Mouse (Mus musculus) inflammation-experienced regulatory T-cells, adult 6 months (primary cell): Measurements from ENCODE around the gene Olfr331. TPM values are rescaled to one million over a fixed set of nuclear protein-coding genes. Genes with fewer than 3 reads are reported as not detected.
"Not testable (repeated sequence)": the region's sequence is repeated elsewhere in the genome, so short reads cannot be mapped to it uniquely, and the experiment has no call there.

Experiments used
- ATAC-seq: one replicate; pipeline ENCODE4 v1.8.0; 2017
- polyA plus RNA-seq, 3 experiments: library from polyadenylated mRNA; unstranded; fragments of 100-300 nt; shearing (Covaris generic); gene quantifications; one replicate each; pipeline ENCODE4 v1.2.1; 2017

The Olfr331 gene
- not detected for polyA plus RNA-seq

- not testable (repeated sequence) for ATAC-seq
Measured at GRCm38 (mm10) chr11:58502472-58502871, at the start of gene Olfr331. Gene Olfr331, minus strand, starts transcription at chr11:58502572.

- ATAC-seq = no peak
Measured at GRCm38 (mm10) chr11:58546322-58546721, 44.0 kb upstream of the Olfr331 start, which contains the start of gene Olfr329-ps. Gene Olfr329-ps, minus strand, starts transcription at chr11:58546422.

- ATAC-seq = not testable (repeated sequence)
Measured at GRCm38 (mm10) chr11:58534736-58535135, 32.4 kb upstream of the Olfr331 start, which contains the start of gene Olfr330. Gene Olfr330, minus strand, starts transcription at chr11:58534836.

- ATAC-seq = not testable (repeated sequence)
Measured at GRCm38 (mm10) chr11:58519756-58520155, 17.4 kb upstream of the Olfr331 start.

GRCm38 (mm10) chr11:58518916-58519315, 16.5 kb upstream of the Olfr331 start:
- ATAC-seq = not testable (repeated sequence)

- ATAC-seq = not testable (repeated sequence)
Measured at GRCm38 (mm10) chr11:58509058-58509457, 6.7 kb upstream of the Olfr331 start.

- ATAC-seq = no peak
Measured at GRCm38 (mm10) chr11:58499290-58499689, 3.1 kb downstream of the Olfr331 start.

GRCm38 (mm10) chr11:58498761-58499160, 3.6 kb downstream of the Olfr331 start:
- ATAC-seq = no peak

- no peak for ATAC-seq
Measured at GRCm38 (mm10) chr11:58492455-58492854, 9.9 kb downstream of the Olfr331 start, which contains the start of gene Olfr332. Gene Olfr332, minus strand, starts transcription at chr11:58492555.

- ATAC-seq = no peak
Measured at GRCm38 (mm10) chr11:58462170-58462569, 40.2 kb downstream of the Olfr331 start, which contains the start of gene Olfr30. Gene Olfr30, minus strand, starts transcription at chr11:58462270.

- no peak for ATAC-seq
Measured at GRCm38 (mm10) chr11:58453592-58453991, 48.8 kb downstream of the Olfr331 start.

- ATAC-seq = no peak
Measured at GRCm38 (mm10) chr11:58452759-58453158, 49.6 kb downstream of the Olfr331 start, which contains the start of gene Lypd9. Gene Lypd9, minus strand, starts transcription at chr11:58452923.

Other genes starting within 250 kb of the Olfr331 start
- gene 4930438A08Rik, start 227.8 kb downstream of the Olfr331 start, polyA plus RNA-seq = not detected
- 10 to 100 TPM in 1 of 3 experiments, 1 to 10 TPM in 2; 7.6 to 10.2 (median 7.8) TPM for gene Zfp692, start 195.5 kb downstream of the Olfr331 start, polyA plus RNA-seq
- gene Zfp672, start 172.2 kb downstream of the Olfr331 start, polyA plus RNA-seq = 10 to 100 TPM; 40.5 to 41.4 (median 41.1) TPM
- 1 to 10 TPM; 5.1 to 7.9 (median 6.8) TPM for gene Sh3bp5l, start 171.8 kb downstream of the Olfr331 start, polyA plus RNA-seq
- not detected for gene Lypd8, start 123.5 kb downstream of the Olfr331 start, polyA plus RNA-seq
- gene 1810065E05Rik, start 81.5 kb downstream of the Olfr331 start, polyA plus RNA-seq = not detected
- gene Gm12253, start 70.0 kb downstream of the Olfr331 start, polyA plus RNA-seq = not detected
- gene Lypd9, start 49.6 kb downstream of the Olfr331 start, polyA plus RNA-seq = not detected
- gene Olfr30, start 40.3 kb downstream of the Olfr331 start, polyA plus RNA-seq = not detected
- gene Olfr332, start 10.0 kb downstream of the Olfr331 start, polyA plus RNA-seq = under 1 TPM in 1 of 3 experiments, not detected in 2; 0.13 TPM
- gene Olfr330, start 32.3 kb upstream of the Olfr331 start, polyA plus RNA-seq = not detected
- not detected for gene Olfr329-ps, start 43.9 kb upstream of the Olfr331 start, polyA plus RNA-seq
- not detected for gene Olfr328, start 53.1 kb upstream of the Olfr331 start, polyA plus RNA-seq
- under 1 TPM in 1 of 3 experiments, not detected in 2; 0.26 TPM for gene Olfr224, start 68.0 kb upstream of the Olfr331 start, polyA plus RNA-seq
- gene Olfr325, start 75.2 kb upstream of the Olfr331 start, polyA plus RNA-seq = not detected
- gene Olfr324, start 92.5 kb upstream of the Olfr331 start, polyA plus RNA-seq = not detected
- gene 2210407C18Rik, start 113.5 kb upstream of the Olfr331 start, polyA plus RNA-seq = not detected
- gene Olfr323, start 127.9 kb upstream of the Olfr331 start, polyA plus RNA-seq = not detected
- gene Trim58, start 137.9 kb upstream of the Olfr331 start, polyA plus RNA-seq = not detected
- not detected for gene Olfr322, start 156.2 kb upstream of the Olfr331 start, polyA plus RNA-seq
- gene Olfr320, start 178.5 kb upstream of the Olfr331 start, polyA plus RNA-seq = not detected
- gene Olfr319, start 196.6 kb upstream of the Olfr331 start, polyA plus RNA-seq = not detected
- not detected for gene Olfr318, start 221.4 kb upstream of the Olfr331 start, polyA plus RNA-seq
- gene Olfr317, start 236.6 kb upstream of the Olfr331 start, polyA plus RNA-seq = not detected